Mouse (Mus musculus): ENCODE measurements around the gene Gm10229.
"Not testable (repeated sequence)": the region's sequence is repeated elsewhere in the genome, so short reads cannot be mapped to it uniquely, and the experiment has no call there.

Gm10229 gene

DNA sequence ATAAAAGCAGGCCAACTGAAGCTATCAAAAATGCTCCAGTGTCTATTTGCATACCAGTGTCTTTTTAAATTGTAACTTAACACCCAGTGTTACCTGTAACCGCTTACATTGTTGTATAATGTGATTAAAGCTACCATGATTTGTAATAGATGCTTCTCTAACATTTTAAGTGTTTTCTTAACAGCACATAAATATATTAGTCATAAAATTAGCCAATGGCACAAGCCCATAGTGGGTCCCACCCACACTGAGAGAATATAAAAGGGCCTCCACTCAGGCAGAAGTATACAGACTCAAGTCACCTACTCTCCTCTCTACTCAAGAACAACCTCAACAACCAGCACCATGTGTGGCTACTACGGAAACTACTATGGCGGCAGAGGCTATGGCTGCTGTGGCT is at the start of gene Gm10229:
Gene Gm10229, plus strand, starts transcription at position 301 of the 400 bp plus-strand sequence.
- not testable (repeated sequence) for DNase-seq (ENCODE audit: low spot score in 2 of 2)

DNA sequence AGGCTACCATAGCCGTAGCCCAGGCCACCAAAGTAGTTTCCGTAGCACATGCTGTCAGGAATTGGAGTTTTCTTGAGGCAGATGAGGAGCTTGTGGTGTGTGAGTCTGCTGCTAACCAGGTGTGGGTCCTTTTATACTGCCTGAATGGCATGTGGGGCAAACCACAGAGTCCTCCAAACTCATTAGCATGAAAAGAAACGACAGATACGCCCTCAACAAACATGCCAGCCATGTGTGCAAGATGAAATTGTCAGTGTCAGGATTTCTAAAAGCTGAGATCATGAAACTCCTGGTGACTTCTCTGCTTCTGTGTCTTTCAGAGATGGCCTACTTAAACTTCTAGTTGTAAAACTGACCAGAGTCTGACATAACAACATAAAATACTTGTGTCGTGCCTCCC is 4.4 kb upstream of the Gm10229 start, which contains the start of gene Krtap22-2:
Gene Krtap22-2, minus strand, starts transcription at position 101 of the 400 bp plus-strand sequence.
- DNase-seq (ENCODE audit: low spot score in 2 of 2) = no peak

DNA sequence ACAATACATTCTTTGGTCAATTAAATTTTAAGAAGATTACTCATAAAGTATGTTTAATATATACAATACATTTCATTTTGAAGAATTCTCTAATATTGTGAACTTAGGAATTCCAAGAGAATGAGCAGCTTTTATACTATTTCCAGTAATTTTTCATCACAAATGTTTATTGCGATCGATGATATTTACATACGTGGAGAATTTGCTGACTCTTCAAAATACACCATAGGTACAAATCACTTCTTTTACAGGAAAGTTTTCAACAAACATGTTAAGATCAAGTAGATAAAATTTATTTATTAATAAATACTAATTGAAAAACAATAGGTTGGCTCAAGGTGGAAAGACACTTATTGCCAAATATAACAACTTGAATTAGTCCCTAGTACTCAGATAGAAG is 1.1 kb upstream of the Gm10229 start:
- no peak for DNase-seq (ENCODE audit: low spot score in 2 of 2)

DNA sequence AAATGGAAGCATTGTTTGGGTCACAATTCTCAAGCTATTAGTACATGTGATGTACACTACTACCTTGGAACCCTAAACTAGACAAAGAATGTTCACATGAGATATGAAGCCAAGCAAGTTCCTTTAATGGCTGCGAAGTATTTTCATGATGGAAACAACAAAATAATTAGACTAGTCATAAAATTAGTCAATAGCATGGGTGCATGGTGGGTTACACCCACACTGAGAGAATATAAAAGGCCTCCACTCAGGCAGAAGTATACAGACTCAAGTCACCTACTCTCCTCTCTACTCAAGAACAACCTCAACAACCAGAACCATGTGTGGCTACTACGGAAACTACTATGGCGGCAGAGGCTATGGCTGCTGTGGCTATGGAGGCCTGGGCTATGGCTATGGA is 16.3 kb downstream of the Gm10229 start, which contains the start of gene Krtap6-1:
Gene Krtap6-1, plus strand, starts transcription at position 301 of the 400 bp plus-strand sequence.
- DNase-seq (ENCODE audit: low spot score in 2 of 2) = not testable (repeated sequence)

DNA sequence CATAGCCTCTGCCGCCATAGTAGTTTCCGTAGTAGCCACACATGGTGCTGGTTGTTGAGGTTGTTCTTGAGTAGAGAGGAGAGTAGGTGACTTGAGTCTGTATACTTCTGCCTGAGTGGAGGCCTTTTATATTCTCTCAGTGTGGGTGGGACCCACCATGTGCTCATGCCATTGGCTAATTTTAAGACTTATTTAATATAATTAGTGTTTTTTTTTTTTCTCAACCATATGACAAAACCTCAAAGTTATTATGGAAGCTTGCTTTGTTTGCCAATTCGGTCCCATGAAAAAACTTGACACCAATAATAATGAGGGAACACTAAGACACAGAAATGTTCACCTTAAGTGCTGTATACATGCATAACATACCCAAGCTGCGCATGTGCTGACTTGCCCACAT is 26.3 kb downstream of the Gm10229 start, which contains the start of gene Gm10228:
Gene Gm10228, minus strand, starts transcription at position 101 of the 400 bp plus-strand sequence.
- not testable (repeated sequence) for DNase-seq (ENCODE audit: low spot score in 2 of 2)

DNA sequence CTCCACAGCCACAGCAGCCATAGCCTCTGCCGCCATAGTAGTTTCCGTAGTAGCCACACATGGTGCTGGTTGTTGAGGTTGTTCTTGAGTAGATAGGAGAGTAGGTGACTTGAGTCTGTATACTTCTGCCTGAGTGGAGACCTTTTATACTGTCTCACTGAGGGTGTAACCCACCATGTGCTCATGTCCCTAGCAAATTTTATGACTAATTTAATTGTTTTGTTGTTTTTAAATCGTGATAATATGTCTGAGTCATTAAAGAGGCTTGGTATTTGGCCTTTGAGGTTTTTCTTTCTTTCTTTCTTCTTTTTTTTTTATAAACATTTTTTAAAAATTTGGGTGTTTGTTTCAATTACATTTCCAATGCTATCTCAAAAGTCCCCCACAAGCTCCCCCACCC is 32.7 kb downstream of the Gm10229 start, which contains the start of gene Krtap6-5:
Gene Krtap6-5, minus strand, starts transcription at position 101 of the 400 bp plus-strand sequence.
- DNase-seq (ENCODE audit: low spot score in 2 of 2) = no peak

DNA sequence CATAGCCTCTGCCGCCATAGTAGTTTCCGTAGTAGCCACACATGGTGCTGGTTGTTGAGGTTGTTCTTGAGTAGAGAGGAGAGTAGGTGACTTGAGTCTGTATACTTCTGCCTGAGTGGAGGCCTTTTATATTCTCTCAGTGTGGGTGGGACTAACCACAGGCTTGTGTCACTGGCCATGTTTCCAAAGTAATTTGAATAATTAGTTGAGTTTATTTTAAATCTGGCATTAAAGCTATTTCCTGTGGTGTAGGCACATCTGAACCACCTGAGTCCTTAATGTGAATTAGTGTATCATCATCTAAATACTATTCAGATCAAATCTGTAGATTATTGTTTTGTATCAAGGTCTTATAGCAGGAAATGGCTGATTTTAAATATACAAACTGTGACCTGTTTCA is 48.8 kb downstream of the Gm10229 start, which contains the start of gene 1110025L11Rik:
Gene 1110025L11Rik, minus strand, starts transcription at position 101 of the 400 bp plus-strand sequence.
- DNase-seq (ENCODE audit: low spot score in 2 of 2) = not testable (repeated sequence)
